Mouse (Mus musculus): ENCODE data around the gene Gm20826. TPM values are rescaled to one million over a fixed set of nuclear protein-coding genes. Genes with fewer than 3 reads are reported as not detected.
"Not testable (repeated sequence)": the region's sequence is repeated elsewhere in the genome, so short reads cannot be mapped to it uniquely, and the experiment has no call there.

The Gm20826 gene
- not detected in 2 replicates for polyA plus RNA-seq (2015; fragmentation: Nextera tagmentation; extraction: Ambion mirVana)

- not testable (repeated sequence) for H3K9ac ChIP-seq (ENCODE audit: low read depth, low read length); H3K27ac ChIP-seq (ENCODE audit: low read depth, low read length); H3K27me3 ChIP-seq (replicated peaks; ENCODE audit: control insufficient read depth, insufficient read depth, low read length); H3K4me1 ChIP-seq (ENCODE audit: control insufficient read depth, insufficient read depth, low read depth, low read length); H3K9me3 ChIP-seq (ENCODE audit: control insufficient read depth, low read length); H3K4me3 ChIP-seq (ENCODE audit: low read length); H3K36me3 ChIP-seq (ENCODE audit: control insufficient read depth, insufficient read depth, low read length); H3K4me2 ChIP-seq (ENCODE audit: low read length); ATAC-seq
- no CpG with 5 or more reads among the region's 3 CpGs for WGBS
Measured at GRCm38 (mm10) chrY:7638389-7638788, at the start of gene Gm20826. TSS of gene Gm20826 (minus strand) at chrY:7638489.

Other genes starting within 250 kb of the Gm20826 start
- not detected in 2 replicates for gene Gm21788, start 233.5 kb downstream of the Gm20826 start, polyA plus RNA-seq (2015; fragmentation: Nextera tagmentation; extraction: Ambion mirVana)
- not detected in 2 replicates for gene Gm28576, start 84.5 kb upstream of the Gm20826 start, polyA plus RNA-seq (2015; fragmentation: Nextera tagmentation; extraction: Ambion mirVana)